Mouse (Mus musculus) monocyte, adult 5-6 weeks (primary cell): ENCODE results near the gene Gm21852. TPM values are rescaled to one million over a fixed set of nuclear protein-coding genes. Genes with fewer than 3 reads are reported as not detected.
"Not testable (repeated sequence)": the region's sequence is repeated elsewhere in the genome, so short reads cannot be mapped to it uniquely, and the experiment has no call there.

Experiments used
- ATAC-seq: fragments of 153-309, 156-312 bp; replicated peaks from 2 replicates; pipeline ENCODE4 v1.8.0; 2017; ENCODE audit warnings: mild to moderate bottlenecking; ENCODE audit not compliant: low TSS enrichment, insufficient number of reproducible peaks, severe bottlenecking, poor library complexity, low FRiP score
- total RNA-seq: library from RNA; stranded (forward); fragments of 200-1000, 200-491, 200-594 nt; gene quantifications from 3 replicates; pipeline ENCODE4 v1.2.3, GENCODE M21; 2017

The Gm21852 gene
- not detected in 3 replicates for total RNA-seq

DNA sequence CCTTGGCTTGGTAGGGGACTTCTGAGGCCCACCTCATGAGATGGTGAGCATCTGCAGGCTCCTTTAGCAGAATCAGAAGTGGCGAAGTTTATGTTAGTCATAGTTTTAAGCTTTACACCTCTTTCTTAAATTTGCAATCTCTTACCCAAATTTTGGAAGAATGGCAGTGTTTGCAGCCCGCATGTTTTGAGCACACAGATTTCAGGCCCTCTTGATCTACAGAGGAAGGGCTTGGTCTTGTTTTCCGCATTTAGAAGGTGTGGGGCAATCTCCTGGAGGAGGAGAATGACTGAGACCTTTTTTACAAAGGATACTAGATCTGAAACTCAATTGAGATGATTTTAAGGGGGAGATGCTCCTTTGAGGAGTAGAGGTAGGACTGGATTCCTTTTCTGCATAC, at the start of gene Gm21852:
Gene Gm21852, minus strand, starts transcription at position 101 of the 400 bp plus-strand sequence.
- ATAC-seq, result not testable (repeated sequence)

Other genes starting within 250 kb of the Gm21852 start
- gene Gm21797, start 123.8 kb upstream of the Gm21852 start, total RNA-seq, result not detected in 3 replicates
- gene Gm20795, start 152.9 kb upstream of the Gm21852 start, total RNA-seq, result not detected in 3 replicates